Mouse (Mus musculus): ENCODE data around the gene Dyx1c1. TPM values are rescaled to one million over a fixed set of nuclear protein-coding genes. Genes with fewer than 3 reads are reported as not detected.

Dyx1c1 gene
- total RNA-seq (2021): 1.6 and 1.8 TPM in 2 replicates
- long read RNA-seq, partial matches to known transcripts: 1 of 2 reads
- long read RNA-seq, other reads (novel, unspliced or antisense): 0 of 2 reads

DNA sequence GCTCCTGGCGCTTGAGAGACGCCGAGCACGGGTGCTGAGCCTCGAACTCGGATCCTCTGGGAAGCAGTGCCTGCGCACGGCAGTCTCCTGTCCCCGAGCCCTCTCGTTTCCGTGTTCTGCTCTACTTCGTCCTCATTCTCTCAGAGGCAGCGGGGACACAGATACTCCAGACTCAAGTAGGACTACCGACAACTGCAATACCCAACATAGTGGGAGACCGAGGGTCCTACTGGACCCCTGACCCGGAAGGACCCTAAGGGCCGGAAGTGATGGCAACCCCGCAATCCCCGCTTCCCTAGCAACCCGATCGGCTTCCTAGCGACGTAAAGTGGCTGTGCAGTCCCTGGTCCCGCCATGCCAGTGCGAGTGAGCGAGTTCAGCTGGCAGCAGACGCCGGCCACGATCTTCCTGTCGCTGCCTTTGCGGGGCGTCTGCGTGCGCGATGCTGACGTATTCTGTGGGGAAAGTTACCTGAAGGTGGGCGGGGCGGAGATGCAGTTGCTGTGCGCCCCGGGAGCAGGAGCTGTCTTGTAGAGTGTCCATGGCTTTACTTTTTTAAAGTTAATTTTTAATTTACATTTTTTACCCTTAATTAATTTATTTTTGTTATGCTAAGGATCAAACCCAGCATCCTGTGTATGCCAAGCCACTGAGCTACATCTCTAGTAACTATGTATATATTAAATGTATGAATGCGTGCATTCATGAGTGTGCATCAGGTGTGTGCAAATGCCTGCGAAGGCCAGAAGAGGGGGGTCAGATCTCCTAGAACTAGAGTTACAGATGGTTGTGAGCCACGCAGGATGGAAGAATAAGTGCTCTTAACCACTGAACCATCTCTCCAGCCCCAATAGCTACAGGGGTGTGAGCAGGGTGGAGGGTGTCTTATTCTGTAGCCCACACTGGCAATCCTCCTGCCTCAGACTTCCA is at the start of gene Dyx1c1, which contains the start of gene Gm44503:
Gene Dyx1c1 (plus strand): TSS at position 265 of the 930 bp plus-strand sequence.
Gene Gm44503 (plus strand): TSS at position 332 of the 930 bp plus-strand sequence.
- peak; percentile 76 for DNase-seq

DNA sequence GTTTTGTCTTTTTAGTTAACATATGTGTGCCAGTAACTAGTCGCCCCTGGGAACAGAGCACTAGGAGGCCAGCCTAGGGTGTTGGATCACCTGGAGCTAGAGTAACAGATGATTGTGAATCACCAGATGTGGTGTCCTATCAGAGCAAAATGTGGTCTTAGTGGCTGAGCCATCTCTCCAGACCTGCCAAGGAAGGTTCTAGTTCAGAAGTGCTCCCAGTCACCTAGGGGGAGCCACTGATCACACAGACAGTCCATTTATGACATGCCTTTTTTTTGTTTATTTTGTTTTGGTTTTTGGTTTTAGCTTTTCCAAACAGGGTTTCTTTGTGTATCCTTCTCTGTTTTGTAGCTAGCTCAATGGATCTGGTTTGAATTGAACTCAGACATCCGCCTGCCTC is 47.2 kb upstream of the Dyx1c1 start:
- no peak for DNase-seq

DNA sequence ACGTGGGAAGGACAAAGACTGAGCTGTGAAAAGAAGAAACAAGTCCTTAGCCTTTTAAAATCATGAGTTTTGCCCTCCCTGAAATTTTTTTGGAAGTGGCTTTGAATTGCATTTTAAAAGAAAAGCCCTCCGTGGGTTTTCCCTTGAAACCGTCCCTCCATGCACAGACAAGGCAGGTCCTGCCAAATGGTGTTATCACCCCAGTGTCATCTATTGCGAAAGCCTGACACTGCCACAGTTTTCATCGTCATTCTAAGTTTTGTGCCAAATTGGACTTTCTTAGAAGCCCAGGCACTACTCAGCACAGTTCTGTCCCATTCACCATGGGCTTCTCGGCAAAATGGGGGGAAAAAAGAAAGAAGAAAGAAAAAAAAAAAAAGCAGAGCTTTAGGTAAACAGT is 45.0 kb upstream of the Dyx1c1 start:
- DNase-seq: no peak

DNA sequence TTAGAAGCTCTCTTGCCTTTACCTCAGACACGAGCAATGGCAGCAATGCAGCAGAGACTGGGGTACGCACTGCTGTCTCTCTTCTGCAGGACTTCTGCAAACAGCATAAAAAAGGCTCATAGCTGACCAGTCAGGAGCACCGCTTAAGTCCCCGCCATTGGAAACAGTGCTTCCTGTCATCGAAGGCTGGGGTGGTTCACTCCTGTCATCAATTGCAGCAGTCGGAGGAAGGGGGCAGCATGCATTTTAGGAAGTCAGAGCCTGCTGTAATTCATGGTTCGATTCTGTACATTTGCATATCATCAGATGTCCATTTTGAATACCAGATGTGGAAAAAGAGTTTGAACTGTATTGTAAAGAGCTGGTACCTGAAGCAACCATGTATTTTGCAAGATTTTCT is 42.9 kb upstream of the Dyx1c1 start:
- DNase-seq: no peak

DNA sequence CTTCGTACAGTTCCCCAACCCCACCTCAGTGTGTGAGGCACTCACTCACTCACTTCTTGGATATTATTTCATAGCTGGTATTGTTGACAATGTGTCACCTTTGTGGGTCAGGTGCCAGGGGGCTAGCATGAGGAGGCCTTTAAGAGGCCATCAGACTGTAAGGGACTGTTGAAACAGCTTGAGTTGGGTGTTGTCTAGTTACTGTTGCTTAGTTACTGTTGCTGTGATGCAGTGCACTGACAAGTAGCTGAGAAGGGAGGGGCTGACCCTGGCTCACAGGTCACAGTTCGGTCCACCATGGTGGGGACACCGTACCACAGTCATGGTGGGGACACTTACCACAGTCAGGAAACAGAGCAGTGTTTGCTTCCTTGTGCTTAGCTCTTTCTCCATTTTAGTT is 35.5 kb upstream of the Dyx1c1 start:
- no peak for DNase-seq

DNA sequence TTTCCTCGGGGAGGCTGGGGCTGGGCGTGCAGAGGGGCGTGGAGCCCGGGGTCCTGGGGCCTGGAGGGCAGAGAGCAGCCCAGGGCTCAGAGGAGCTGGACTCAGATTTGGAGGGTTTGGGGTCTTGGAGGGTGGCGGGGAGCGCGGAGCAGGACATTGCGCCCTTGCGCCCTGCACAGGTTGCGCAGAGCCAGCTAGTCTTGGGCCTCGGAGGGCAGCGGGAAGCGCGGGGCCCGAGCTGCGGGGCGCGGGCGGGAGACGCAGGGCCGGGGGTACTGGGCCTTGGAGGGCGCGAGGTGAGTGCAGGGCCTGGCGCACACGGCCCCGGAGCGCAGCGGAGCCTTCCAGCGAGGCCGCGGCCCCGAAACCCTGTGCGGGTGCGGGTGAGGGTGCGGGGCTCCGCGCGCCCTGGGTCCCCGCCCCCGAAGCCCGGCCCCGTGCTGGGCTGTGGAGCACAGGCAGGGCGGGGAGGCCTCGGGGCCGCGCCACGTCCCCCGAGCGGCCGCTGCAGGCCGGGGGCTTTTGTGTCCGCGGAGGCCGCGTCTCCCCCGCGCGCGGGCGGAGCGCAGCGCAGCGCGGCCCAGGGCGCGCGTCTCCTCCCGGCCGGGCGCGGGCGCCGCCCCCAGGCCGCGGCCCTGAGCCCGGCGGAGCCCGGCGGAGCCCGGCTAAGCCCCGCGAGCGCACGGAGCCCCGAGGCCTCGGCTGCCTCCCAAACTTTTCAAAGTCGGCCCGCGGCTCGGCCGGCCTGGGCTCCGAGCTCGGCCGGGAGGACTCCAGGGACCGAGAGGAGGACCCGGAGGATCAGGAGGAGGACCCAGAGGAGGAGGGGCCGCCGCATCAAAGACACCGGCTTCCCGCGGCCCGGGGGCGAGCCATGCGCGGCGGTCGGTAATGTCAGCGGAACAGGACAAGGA is 33.3 kb upstream of the Dyx1c1 start, which contains the start of gene Pygo1:
Gene Pygo1 (plus strand): TSS at position 625 of the 914 bp plus-strand sequence.
- DNase-seq: peak; percentile 61

DNA sequence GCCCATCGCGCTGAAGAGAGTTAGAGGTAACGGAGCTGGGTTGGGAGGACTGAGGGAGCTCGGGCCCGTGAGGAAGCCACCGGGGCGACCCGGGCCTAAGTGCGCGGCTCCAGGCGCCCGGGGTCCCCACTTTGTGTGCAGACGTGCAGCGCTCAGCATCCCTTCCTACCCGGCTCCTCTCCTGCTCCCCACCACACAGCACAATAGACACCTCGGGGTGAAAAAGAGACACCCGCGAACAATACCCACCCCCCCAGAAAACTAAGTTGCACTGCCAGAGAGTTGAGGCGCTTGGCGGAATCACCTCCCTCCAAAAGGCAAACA is 32.7 kb upstream of the Dyx1c1 start:
- no peak for DNase-seq

DNA sequence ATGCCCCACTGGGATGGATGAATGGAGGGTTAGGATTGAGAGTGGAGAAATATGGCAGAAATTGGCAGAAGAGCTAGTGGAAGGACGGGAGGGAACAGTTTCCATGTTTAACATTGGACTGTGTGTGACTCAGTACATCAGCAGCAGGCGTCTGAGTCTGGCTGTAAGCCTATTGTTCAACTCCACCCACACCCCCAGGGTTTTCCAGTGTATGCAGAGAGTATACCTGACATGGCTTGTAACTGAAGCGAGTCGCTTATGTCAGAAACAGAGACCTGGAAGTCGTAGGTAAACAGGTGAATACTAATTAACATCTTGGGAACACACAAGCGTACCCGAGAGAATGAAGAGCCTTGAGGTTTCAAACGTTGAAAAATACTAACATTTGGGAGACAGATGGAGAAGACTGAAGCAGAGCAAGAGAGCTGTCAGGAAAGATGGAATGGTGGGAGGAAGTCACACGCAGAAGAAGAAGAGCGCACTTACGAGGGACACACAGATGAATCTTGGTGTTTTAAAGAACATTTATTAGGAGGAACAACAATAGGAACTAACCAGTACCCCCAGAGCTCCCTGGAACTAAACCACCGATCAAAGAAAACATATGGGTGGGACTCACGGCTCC is 27.3 kb upstream of the Dyx1c1 start:
- DNase-seq: no peak

DNA sequence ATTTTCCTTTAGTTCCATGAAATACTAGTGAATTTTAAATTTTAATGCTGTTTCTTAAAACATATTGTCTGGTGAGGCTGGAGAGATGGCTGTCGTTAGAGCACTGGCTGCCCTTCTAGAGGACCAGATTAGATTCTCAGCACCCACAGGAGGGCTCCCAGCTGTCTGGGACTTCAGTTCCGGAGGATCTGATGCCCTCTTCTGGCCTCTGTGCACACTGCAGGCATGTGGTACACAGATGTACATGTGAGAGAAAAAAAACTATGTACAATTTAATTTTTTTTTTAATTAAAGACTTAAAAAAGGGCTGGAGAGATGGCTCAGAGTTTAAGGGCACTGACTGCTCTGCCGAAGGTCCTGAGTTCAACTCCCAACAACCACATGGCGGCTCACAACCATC is 23.3 kb upstream of the Dyx1c1 start:
- no peak for DNase-seq

DNA sequence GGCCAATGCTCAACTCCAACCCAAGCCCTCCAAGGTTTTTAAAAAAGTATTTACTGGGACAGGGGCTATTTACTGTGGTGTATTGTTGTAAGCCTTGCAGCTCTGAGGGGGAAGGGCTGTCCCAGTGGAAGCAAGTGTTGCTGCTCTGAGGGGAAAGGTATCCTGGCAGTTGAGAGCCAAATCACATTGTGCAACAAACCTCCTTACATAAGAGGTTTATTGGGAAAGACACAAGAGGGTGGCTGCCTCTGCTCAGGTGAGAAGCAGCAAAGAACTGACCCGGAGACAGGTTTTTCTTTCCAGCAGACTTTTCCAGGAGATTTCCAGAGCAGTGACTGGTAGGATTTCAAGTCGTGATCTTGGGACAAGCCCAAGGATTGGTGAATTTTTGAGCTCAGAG is 22.3 kb upstream of the Dyx1c1 start:
- DNase-seq: no peak

DNA sequence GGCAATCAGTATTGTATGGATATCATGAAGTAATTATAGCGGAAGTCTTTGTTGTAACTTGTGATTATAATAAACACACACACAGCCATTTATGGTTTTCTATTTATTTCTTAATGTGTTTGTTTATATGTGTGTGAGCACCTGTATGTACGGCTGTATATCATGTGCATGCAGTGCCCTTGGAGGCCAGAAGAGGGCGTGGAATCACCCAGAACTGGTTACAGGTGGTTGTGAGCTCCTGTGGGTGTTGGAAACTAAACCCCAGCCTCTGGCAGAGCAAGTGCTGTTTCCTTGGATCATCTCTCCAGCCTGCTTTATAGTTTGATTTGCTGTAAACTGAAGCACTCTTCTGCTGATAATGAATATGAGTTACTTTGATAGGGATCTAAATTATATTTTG is 15.2 kb upstream of the Dyx1c1 start:
- DNase-seq: no peak

DNA sequence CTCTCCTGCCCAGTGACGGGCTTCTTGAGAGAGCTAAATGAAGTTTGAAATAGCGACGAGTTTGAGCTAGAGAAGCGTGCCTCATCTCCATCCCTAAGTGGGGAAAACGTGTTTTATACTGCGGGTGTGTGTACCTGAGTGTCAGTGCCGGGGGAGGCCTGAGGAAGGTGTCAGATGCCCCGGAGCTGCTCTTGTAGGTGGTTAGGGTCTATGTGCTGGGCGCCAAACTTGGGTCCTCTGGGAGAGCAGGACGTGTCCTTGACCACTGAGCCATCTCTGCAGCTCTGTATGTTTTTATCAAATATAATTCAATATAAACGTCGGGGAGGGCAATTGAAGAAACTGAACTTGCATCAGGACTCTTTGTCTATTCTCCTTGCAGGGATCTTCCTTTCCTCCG is 14.3 kb upstream of the Dyx1c1 start:
- no peak for DNase-seq

DNA sequence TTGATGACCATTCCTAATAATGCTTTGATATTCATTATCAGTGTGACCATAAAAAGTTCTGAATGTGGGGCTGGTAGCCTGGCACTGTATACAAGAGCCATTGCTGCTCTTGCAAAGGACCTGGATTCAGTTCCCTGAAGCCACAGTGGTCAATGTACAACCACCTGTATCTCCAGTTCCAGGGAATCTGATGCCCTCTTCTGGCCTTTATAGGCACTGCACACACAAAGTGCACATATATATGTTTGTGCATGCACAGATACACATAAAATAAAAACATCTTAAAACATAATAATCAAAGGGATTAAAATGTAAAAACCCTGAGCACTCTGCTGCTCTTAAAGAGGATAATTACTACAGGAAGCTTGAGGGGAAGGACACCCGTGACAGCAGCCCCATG is 11.6 kb upstream of the Dyx1c1 start:
- DNase-seq: no peak

DNA sequence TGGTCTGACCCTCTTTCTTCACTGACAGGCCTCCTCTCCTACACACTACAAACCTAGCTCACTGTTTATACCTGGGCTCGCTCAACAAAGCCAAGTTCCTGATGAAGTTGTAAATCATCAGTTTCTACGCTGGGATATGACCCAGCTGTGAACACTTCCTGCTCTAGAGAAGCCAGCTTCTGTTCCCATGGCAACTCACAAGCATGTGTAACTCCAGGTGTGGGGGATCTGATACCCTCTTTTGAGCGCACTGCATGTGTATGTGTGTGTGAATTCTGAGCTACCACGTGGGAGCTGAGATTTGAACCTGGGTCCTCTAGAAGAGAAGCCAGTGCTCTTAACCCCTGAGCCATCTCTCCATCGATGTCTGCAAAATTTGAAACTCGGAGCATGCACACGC is 9.0 kb upstream of the Dyx1c1 start:
- no peak for DNase-seq

DNA sequence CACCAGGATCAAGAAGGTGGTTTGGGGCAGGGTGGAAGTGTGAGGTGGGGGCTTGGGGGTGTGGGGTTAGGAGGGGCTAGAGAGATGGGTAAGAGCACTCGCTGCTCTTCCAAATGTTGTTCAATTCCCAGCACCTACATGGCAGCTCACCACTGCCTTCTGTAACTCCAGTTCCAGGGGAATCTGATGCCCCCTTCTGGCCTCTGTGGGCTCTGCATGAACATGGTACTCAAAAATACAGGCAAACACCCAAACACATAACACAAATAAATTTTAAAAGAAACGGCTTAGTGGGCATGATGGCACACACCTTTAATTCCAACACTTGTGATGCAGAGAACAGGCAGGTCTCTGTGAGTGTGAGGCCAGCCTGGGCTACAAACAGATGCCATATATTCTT is 3.8 kb upstream of the Dyx1c1 start:
- DNase-seq: peak; percentile 27

DNA sequence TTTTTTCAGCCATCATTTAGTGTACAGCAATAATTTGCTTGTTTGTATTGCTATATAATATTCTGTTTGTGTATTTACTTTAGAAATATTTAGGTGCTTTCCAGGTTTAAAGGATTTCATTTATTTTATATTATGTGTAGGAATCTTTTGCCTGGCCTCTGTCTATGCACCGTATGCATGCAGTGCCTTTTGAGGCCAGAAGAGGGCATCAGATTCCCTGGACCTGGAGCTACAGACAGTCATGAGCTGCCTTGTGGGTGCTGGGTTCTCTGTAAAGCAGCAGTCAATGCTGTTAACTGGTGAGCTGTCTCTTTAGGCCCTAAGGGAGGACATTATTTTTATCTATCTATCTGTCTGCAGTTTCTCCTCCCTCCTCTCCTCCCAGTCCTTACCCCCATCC is 3.0 kb upstream of the Dyx1c1 start:
- peak; percentile 26 for DNase-seq

DNA sequence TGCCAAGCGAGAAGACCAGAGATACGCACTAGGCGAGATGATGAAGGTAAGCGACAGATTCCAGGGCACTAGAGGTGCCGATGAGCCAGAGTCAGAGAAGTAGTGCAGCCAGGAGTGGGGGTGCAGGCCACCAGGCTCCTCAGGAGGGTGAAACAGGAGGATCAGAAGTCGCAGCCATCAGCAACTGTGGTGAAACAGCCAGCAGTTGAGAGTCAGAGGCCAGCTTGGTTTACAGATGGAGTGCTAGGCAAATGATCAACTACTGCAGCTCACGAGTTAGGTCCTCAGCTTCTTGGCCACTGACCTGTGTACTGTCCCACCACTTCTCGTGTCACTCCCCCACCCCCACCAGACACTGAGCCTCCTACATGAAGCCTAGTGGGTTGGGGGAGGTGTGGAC is 2.8 kb downstream of the Dyx1c1 start:
- no peak for DNase-seq

DNA sequence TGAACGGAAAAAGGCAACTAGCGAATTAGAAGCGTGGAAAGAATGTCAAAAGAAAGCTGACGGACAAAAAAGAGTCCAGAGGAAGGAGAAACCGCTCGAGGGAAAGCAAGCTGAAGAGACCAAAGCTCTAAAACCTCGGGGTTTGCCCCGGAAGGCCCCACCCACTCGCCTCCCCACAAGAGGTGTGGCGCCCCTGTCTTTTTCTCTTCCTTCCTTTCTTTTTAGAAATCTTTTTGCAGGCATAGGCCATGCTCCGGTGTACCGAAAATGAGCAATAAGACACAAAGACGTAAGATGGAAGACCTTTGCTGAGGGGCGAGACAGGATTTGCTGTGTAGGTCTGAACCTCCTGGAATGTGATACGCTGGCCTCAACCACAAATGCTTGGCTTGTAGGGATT is 3.4 kb downstream of the Dyx1c1 start:
- no peak for DNase-seq

DNA sequence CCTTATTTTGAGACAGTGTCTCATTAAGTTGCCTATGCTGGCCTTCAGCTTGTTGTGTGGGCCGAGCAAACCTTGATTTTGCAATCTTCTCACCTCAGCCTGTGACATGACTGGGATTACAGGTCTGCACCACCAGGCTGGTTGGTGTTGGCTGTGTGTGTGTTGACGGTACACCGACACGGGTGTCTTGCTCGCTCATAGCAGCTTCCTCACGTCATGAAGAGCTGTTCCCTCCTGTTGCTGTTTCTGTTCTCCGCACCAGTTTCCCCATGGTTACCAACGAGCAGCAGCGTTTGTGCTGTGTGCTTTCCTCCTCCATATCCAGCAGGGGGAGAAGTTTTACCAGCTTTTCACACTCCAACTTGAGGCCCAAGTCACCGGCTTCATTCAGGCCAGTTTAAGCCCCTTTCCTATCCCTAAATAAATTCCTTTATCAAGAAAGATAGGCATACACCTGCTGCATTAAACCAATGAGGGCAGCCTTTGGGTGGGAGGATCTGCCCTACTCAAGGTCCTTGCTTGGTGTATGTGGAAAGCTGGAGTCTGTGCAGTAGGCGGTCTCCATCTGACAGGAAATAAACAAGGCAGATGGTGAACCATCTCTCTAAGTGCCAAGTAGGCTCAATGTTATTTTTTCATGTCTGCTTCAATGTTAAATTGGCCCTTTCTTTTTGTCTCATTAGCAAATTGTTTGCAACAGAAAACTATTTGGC is 9.9 kb downstream of the Dyx1c1 start:
- DNase-seq: peak; percentile 23

DNA sequence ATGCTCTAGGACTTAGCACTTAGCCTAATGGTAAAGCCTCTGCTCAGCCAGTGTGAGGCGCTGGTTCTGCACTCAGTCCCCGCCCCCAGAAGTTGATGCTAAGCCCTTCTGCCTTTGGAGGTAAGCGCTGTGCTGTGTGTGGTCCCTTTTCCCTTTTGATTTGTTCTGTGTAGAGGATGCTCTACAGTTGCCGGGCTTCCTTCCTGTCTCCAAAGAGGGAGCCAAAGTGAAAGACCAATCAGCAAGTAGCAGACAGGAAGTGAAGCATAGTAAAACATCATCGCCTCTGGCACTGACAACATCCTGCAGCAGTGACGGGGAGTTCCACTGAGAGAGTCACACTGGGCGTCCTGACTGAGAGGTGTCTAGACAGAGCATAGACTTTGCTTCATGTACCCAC is 11.3 kb downstream of the Dyx1c1 start:
- DNase-seq: no peak

DNA sequence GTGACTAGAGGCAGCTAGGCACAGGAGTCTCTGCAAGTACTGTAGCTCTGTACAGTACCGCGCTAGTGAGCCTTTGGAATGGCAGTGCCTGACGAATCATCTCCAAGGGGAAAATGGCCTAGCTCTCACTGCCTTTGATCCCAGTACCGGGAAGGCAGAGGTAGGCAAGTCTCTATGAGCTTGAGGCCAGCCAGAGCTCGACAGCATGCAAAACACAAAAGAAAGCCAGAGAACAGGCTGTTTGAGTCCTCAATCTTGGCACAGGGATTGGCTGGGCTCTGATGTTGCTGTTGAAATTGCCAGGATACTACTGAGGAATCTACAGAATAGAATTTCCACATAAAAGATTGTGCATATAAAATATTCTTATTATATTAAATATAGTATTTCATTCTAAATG is 13.8 kb downstream of the Dyx1c1 start:
- no peak for DNase-seq

DNA sequence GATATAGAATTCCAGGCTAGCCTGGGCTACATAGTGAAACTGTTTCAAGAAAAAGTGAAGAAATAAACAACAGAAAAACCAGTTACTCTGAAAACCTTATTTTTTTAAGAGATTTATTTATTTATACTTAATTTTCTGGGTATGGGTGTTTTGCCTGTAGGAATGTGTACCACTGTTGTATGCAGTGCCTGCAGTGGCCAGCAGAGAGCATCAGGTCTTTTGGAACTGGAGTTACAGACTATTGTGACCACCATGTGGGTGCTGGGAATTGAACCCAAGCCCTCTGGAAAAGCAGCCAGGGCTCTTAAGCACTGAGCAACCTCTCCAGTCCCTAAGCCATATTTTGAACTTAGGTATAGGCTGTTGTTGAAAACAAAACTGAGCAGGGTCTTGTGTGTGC is 14.4 kb downstream of the Dyx1c1 start:
- DNase-seq: no peak

Measured in adrenal gland, postnatal 25 days (tissue).